Mouse (Mus musculus): ENCODE data around the gene Zfp457. TPM values are rescaled to one million over a fixed set of nuclear protein-coding genes. Genes with fewer than 3 reads are reported as not detected.

Gene Zfp457
- polyA plus RNA-seq, 1 experiment from 2014 or later = 0.40 TPM

DNA sequence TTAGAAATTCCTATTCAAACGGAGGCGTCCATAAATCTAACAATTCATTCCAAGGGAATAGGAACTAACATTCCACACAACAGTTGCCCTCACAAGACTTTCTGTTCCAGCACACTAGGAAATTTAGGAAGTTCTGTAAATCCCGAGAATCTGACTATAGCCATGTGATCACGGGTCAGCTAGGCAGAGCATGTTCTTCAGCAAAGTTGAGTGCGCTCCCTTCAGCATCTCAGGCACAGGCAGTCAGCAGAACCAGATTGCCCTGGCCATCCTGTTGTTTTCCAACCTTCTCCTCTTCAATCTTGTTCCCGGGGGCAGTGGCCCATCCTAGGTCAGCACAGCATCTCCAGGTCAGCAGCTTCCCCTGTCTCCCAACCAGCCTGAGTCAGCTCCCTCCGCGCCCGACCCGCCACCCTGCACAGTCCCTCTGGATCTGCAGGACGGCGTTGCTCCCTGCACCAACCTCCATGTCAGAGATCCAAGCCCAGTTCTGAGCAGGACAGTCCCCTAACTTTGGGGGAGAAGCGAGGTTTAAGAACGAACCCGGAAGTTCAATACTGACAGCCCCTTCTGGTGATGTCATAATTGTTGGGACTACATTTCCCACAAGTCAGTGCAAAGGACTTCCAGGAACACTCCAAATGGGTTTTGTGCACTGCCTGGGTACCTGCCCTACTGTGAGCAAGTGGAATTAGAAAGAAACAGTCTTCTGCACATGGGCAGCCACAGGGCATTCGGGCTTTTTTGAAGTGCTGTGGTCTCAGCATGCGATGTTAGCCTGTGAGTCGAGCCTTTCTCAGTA is 37.5 kb downstream of the Zfp457 start:
- DNase-seq (ENCODE audit: low spot score, missing footprints) (peak; percentile 97), ATAC-seq (ENCODE audit: low FRiP score) (peak; percentile 99)
- H3K9ac ChIP-seq (ENCODE audit: low read length) = peak overlapping the region; percentile 70
- H3K27me3 ChIP-seq (ENCODE audit: control insufficient read depth, insufficient read depth, low read length) = no peaks in the 10 kb centered on the region
- WGBS = 10% methylated on average over 18 of the region's 18 CpGs
- no peaks in the 10 kb centered on the region for H3K36me3 ChIP-seq (ENCODE audit: control insufficient read depth, insufficient read depth, low read length)
- no peak overlapping the region for H3K27ac ChIP-seq (ENCODE audit: low read depth, low read length)
- H3K9me3 ChIP-seq (ENCODE audit: control insufficient read depth, low read length) = peaks cover 4% of the 10 kb centered on the region; the same call in 1 of the 2 replicates
- peak overlapping the region; percentile 56 for H3K4me2 ChIP-seq
- peak overlapping the region; percentile 65 for H3K4me3 ChIP-seq (ENCODE audit: low read depth, low read length)
- H3K4me1 ChIP-seq (ENCODE audit: control insufficient read depth, insufficient read depth, low read length) = no peaks in the 10 kb centered on the region; the same call in 1 of the 2 replicates

Other genes with a start within 250 kb of the Zfp457 start
- gene Zfp712, start 245.3 kb downstream of the Zfp457 start, polyA plus RNA-seq (2014; fragmentation: Nextera tagmentation; extraction: Ambion mirVana) = 6.0 and 6.7 TPM in 2 replicates
- gene Zfp708, start 208.5 kb downstream of the Zfp457 start, polyA plus RNA-seq (2014; fragmentation: Nextera tagmentation; extraction: Ambion mirVana) = 8.5 and 10.3 TPM in 2 replicates
- 1.7 and 3.0 TPM in 2 replicates for gene Gm28557, start 197.9 kb downstream of the Zfp457 start, polyA plus RNA-seq (2014; fragmentation: Nextera tagmentation; extraction: Ambion mirVana)
- gene Rslcan18, start 190.2 kb downstream of the Zfp457 start, polyA plus RNA-seq (2014; fragmentation: Nextera tagmentation; extraction: Ambion mirVana) = not detected in 2 replicates
- gene Zfp759, start 184.8 kb downstream of the Zfp457 start, polyA plus RNA-seq (2014; fragmentation: Nextera tagmentation; extraction: Ambion mirVana) = 2.2 and 2.6 TPM in 2 replicates
- 4.3 and 6.6 TPM in 2 replicates for gene Rsl1, start 133.3 kb downstream of the Zfp457 start, polyA plus RNA-seq (2014; fragmentation: Nextera tagmentation; extraction: Ambion mirVana)
- gene Zfp455, start 112.0 kb downstream of the Zfp457 start, polyA plus RNA-seq (2014; fragmentation: Nextera tagmentation; extraction: Ambion mirVana) = 1.7 and 1.9 TPM in 2 replicates
- 2.6 and 2.9 TPM in 2 replicates for gene Zfp458, start 28.0 kb downstream of the Zfp457 start, polyA plus RNA-seq (2014; fragmentation: Nextera tagmentation; extraction: Ambion mirVana)
- gene Zfp595, start 26.1 kb upstream of the Zfp457 start, polyA plus RNA-seq (2014; fragmentation: Nextera tagmentation; extraction: Ambion mirVana) = 2.1 and 2.5 TPM in 2 replicates
- gene Gm28044, start 54.1 kb upstream of the Zfp457 start, polyA plus RNA-seq (2014; fragmentation: Nextera tagmentation; extraction: Ambion mirVana) = not detected in 2 replicates
- gene Zfp953, start 54.1 kb upstream of the Zfp457 start, polyA plus RNA-seq (2014; fragmentation: Nextera tagmentation; extraction: Ambion mirVana) = 1.1 and 1.2 TPM in 2 replicates
- gene Gm28041, start 69.2 kb upstream of the Zfp457 start, polyA plus RNA-seq (2014; fragmentation: Nextera tagmentation; extraction: Ambion mirVana) = 0.41 TPM in 1 of 2 replicates, not detected in the other
- gene Zfp456, start 69.3 kb upstream of the Zfp457 start, polyA plus RNA-seq (2014; fragmentation: Nextera tagmentation; extraction: Ambion mirVana) = 0.92 and 1.3 TPM in 2 replicates
- 3.6 and 4.0 TPM in 2 replicates for gene Zfp429, start 93.3 kb upstream of the Zfp457 start, polyA plus RNA-seq (2014; fragmentation: Nextera tagmentation; extraction: Ambion mirVana)
- 0.26 and 1.3 TPM in 2 replicates for gene Zfp459, start 114.9 kb upstream of the Zfp457 start, polyA plus RNA-seq (2014; fragmentation: Nextera tagmentation; extraction: Ambion mirVana)
- gene Zfp874a, start 145.1 kb upstream of the Zfp457 start, polyA plus RNA-seq (2014; fragmentation: Nextera tagmentation; extraction: Ambion mirVana) = 7.5 and 9.4 TPM in 2 replicates
- 1.2 and 1.9 TPM in 2 replicates for gene Zfp874b, start 177.8 kb upstream of the Zfp457 start, polyA plus RNA-seq (2014; fragmentation: Nextera tagmentation; extraction: Ambion mirVana)
- gene Zfp58, start 194.1 kb upstream of the Zfp457 start, polyA plus RNA-seq (2014; fragmentation: Nextera tagmentation; extraction: Ambion mirVana) = 17.9 and 19.6 TPM in 2 replicates
- not detected in 2 replicates for gene Gm26965, start 219.7 kb upstream of the Zfp457 start, polyA plus RNA-seq (2014; fragmentation: Nextera tagmentation; extraction: Ambion mirVana)
- gene Zfp87, start 219.7 kb upstream of the Zfp457 start, polyA plus RNA-seq (2014; fragmentation: Nextera tagmentation; extraction: Ambion mirVana) = 31.7 and 34.9 TPM in 2 replicates
- gene Zfp748, start 247.3 kb upstream of the Zfp457 start, polyA plus RNA-seq (2014; fragmentation: Nextera tagmentation; extraction: Ambion mirVana) = 18.8 and 21.4 TPM in 2 replicates

Data from midbrain, embryonic 11.5 days (tissue).